Mouse (Mus musculus) hindbrain, embryonic 14.5 days (tissue): ENCODE data around the gene Tnfsf12. TPM values are rescaled to one million over a fixed set of nuclear protein-coding genes. Genes with fewer than 3 reads are reported as not detected.

Source experiments
- ATAC-seq: fragments of 200-750 bp; cut with Nextera tagmentation; 2 replicates; pipeline ENCODE4 v1.8.0; 2017; ENCODE audit warnings: moderate number of reproducible peaks, mild to moderate bottlenecking, moderate TSS enrichment, moderate library complexity; ENCODE audit not compliant: low FRiP score
- DNase-seq: peaks from one replicate; pipeline ENCODE4 v3.0.0-alpha.2; 2015; ENCODE audit warnings: low spot score
- H3K27ac ChIP-seq: fragments of 300-500 bp; sonication (generic); 2 replicates; pipeline ENCODE4 v1.5.1; 2014; ENCODE audit warnings: mild to moderate bottlenecking, moderate library complexity
- H3K27me3 ChIP-seq: fragments of 300-500 bp; sonication (generic); 2 replicates; pipeline ENCODE4 v1.6.1; 2014; ENCODE audit warnings: mild to moderate bottlenecking, low read length, mixed read lengths; ENCODE audit not compliant: control insufficient read depth, insufficient read depth
- H3K36me3 ChIP-seq: fragments of 300-500 bp; sonication (generic); replicated peaks from 2 replicates; pipeline ENCODE4 v1.6.1; 2014; ENCODE audit not compliant: control insufficient read depth, insufficient read depth
- H3K4me1 ChIP-seq: fragments of 300-500 bp; sonication (generic); replicated peaks from 2 replicates; pipeline ENCODE4 v1.6.1; 2014; ENCODE audit warnings: antibody characterized with exemption, low read length, mixed read lengths; ENCODE audit not compliant: control insufficient read depth, insufficient read depth
- H3K4me2 ChIP-seq: fragments of 300-500 bp; sonication (generic); replicated peaks from 2 replicates; pipeline ENCODE4 v1.6.1; 2014; ENCODE audit warnings: mild to moderate bottlenecking, moderate library complexity
- H3K4me3 ChIP-seq: fragments of 300-500 bp; sonication (generic); replicated peaks from 2 replicates; pipeline ENCODE4 v1.5.1; 2014; ENCODE audit warnings: mild to moderate bottlenecking, low read length
- H3K9ac ChIP-seq: fragments of 300-500 bp; sonication (generic); 2 replicates; pipeline ENCODE4 v1.6.1; 2014
- H3K9me3 ChIP-seq: fragments of 300-500 bp; sonication (generic); 2 replicates; pipeline ENCODE4 v1.6.1; 2016; ENCODE audit warnings: low read length; ENCODE audit not compliant: control insufficient read depth
- WGBS: fragments of 180-500 bp; shearing (Covaris S2); extraction: QIAGEN DNeasy Blood & Tissue Kit; methylation state at CpG from one replicate; pipeline ENCODE4 v1.1.7; 2014; 5-methylcytosine and 5-hydroxymethylcytosine counted together
- microRNA counts: library from miRNA; unstranded; fragments of <30 nt; microRNA quantifications from one replicate; lab custom pipeline; 2016
- microRNA-seq: library from miRNA; unstranded; fragments of <30 nt; microRNA quantifications from one replicate; pipeline ENCODE4, GENCODE M21; 2016
- polyA plus RNA-seq: library from polyadenylated mRNA; unstranded; fragments of >200 nt; fragmentation: Nextera tagmentation; extraction: Ambion mirVana; gene quantifications from 2 replicates; pipeline ENCODE4 v1.2.1, GENCODE M21; 2014

Gene Tnfsf12
- polyA plus RNA-seq, 1 experiment from 2014 or later = 4.2 TPM

GRCm38 (mm10) chr11:69653399-69653798 lies 42.2 kb downstream of the Tnfsf12 start:
- ATAC-seq = no peak
- 69% methylated on average over 5 of the region's 5 CpGs for WGBS
- Histone ChIP-seq H3K27me3 (no peaks in the 10 kb centered on the region), H3K36me3 (peaks cover 91% of the 10 kb centered on the region), H3K9ac (no peak overlapping the region), H3K9me3 (no peaks in the 10 kb centered on the region), H3K27ac (no peak overlapping the region), H3K4me2 (no peak overlapping the region), H3K4me1 (no peaks in the 10 kb centered on the region), H3K4me3 (no peak overlapping the region)
- no peak for DNase-seq

GRCm38 (mm10) chr11:69645860-69646259 lies 49.8 kb downstream of the Tnfsf12 start:
- no peak for DNase-seq
- no peaks in the 10 kb centered on the region for H3K27me3 ChIP-seq
- H3K27ac ChIP-seq = no peak overlapping the region
- no peak overlapping the region for H3K4me2 ChIP-seq
- H3K4me1 ChIP-seq = no peaks in the 10 kb centered on the region
- H3K4me3 ChIP-seq = no peak overlapping the region
- no peak overlapping the region for H3K9ac ChIP-seq
- WGBS = 97% methylated on average over 5 of the region's 5 CpGs
- no peaks in the 10 kb centered on the region for H3K9me3 ChIP-seq
- peaks cover 100% of the 10 kb centered on the region for H3K36me3 ChIP-seq
- ATAC-seq = no peak

MicroRNAs encoded within 50 kb of the gene (microRNA counts, 519-probe panel; counts per million panel counts)
- microRNA mmu-miR-1934 (lab: Ali Mortazavi, UCI) = not detected

Small RNA genes lying within 50 kb of the gene (microRNA-seq; reads per million reads assigned to microRNA genes)
- gene Mir1934 = 1.8 reads per million, percentile 5 among the genes with 10 or more reads in this experiment

Other genes with a start within 250 kb of the Tnfsf12 start
- 4.8 and 4.9 TPM in 2 replicates for gene Dnah2, start 146.7 kb downstream of the Tnfsf12 start, polyA plus RNA-seq
- gene Efnb3, start 135.6 kb downstream of the Tnfsf12 start, polyA plus RNA-seq = 39.9 and 40.8 TPM in 2 replicates
- 15.6 and 16.8 TPM in 2 replicates for gene Wrap53, start 115.6 kb downstream of the Tnfsf12 start, polyA plus RNA-seq
- 55.7 TPM in 2 replicates for gene Trp53, start 115.5 kb downstream of the Tnfsf12 start, polyA plus RNA-seq
- 72.1 and 94.2 TPM in 2 replicates for gene Atp1b2, start 89.9 kb downstream of the Tnfsf12 start, polyA plus RNA-seq
- not detected in 2 replicates for gene Shbg, start 77.9 kb downstream of the Tnfsf12 start, polyA plus RNA-seq
- gene Sat2, start 73.8 kb downstream of the Tnfsf12 start, polyA plus RNA-seq = 16.9 and 24.5 TPM in 2 replicates
- gene Fxr2, start 62.9 kb downstream of the Tnfsf12 start, polyA plus RNA-seq = 27.9 and 35.1 TPM in 2 replicates
- not detected in 2 replicates for gene Sox15, start 40.5 kb downstream of the Tnfsf12 start, polyA plus RNA-seq
- 47.4 and 63.7 TPM in 2 replicates for gene Mpdu1, start 33.2 kb downstream of the Tnfsf12 start, polyA plus RNA-seq
- gene Cd68, start 29.7 kb downstream of the Tnfsf12 start, polyA plus RNA-seq = 8.0 and 10.3 TPM in 2 replicates
- gene Eif4a1, start 23.4 kb downstream of the Tnfsf12 start, polyA plus RNA-seq = 559 and 579 TPM in 2 replicates
- gene Senp3, start 13.8 kb downstream of the Tnfsf12 start, polyA plus RNA-seq = 96.2 and 99.2 TPM in 2 replicates
- gene Tnfsf13, start 10.1 kb downstream of the Tnfsf12 start, polyA plus RNA-seq = 0.20 and 0.55 TPM in 2 replicates
- gene Tnfsfm13, start 249 bp upstream of the Tnfsf12 start, polyA plus RNA-seq = 1.1 and 2.6 TPM in 2 replicates
- gene Polr2a, start 62.8 kb upstream of the Tnfsf12 start, polyA plus RNA-seq = 24.3 and 26.9 TPM in 2 replicates
- gene Slc35g3, start 66.1 kb upstream of the Tnfsf12 start, polyA plus RNA-seq = 0.27 and 0.39 TPM in 2 replicates
- 4.6 TPM in 2 replicates for gene Zbtb4, start 70.1 kb upstream of the Tnfsf12 start, polyA plus RNA-seq
- gene Chrnb1, start 100.1 kb upstream of the Tnfsf12 start, polyA plus RNA-seq = 1.4 and 1.6 TPM in 2 replicates
- 4.3 TPM in 2 replicates for gene Fgf11, start 106.0 kb upstream of the Tnfsf12 start, polyA plus RNA-seq
- gene Tmem102, start 109.8 kb upstream of the Tnfsf12 start, polyA plus RNA-seq = 0.90 and 1.9 TPM in 2 replicates
- gene Gm39566, start 119.4 kb upstream of the Tnfsf12 start, polyA plus RNA-seq = not detected in 2 replicates
- not detected in 2 replicates for gene Spem2, start 122.6 kb upstream of the Tnfsf12 start, polyA plus RNA-seq
- gene Spem1, start 126.3 kb upstream of the Tnfsf12 start, polyA plus RNA-seq = 0.40 and 0.44 TPM in 2 replicates
- 22.3 and 24.7 TPM in 2 replicates for gene Nlgn2, start 141.9 kb upstream of the Tnfsf12 start, polyA plus RNA-seq
- 321 and 409 TPM in 2 replicates for gene Tmem256, start 142.7 kb upstream of the Tnfsf12 start, polyA plus RNA-seq
- gene Plscr3, start 150.5 kb upstream of the Tnfsf12 start, polyA plus RNA-seq = 39.3 and 39.8 TPM in 2 replicates
- not detected in 2 replicates for gene Tnk1, start 162.9 kb upstream of the Tnfsf12 start, polyA plus RNA-seq
- not detected in 2 replicates for gene Tmem95, start 182.2 kb upstream of the Tnfsf12 start, polyA plus RNA-seq
- gene Kctd11, start 185.6 kb upstream of the Tnfsf12 start, polyA plus RNA-seq = 2.2 and 2.3 TPM in 2 replicates
- 0.20 and 0.33 TPM in 2 replicates for gene Acap1, start 199.7 kb upstream of the Tnfsf12 start, polyA plus RNA-seq
- gene 2810408A11Rik, start 205.1 kb upstream of the Tnfsf12 start, polyA plus RNA-seq = 5.4 and 7.6 TPM in 2 replicates
- gene Neurl4, start 205.2 kb upstream of the Tnfsf12 start, polyA plus RNA-seq = 25.6 and 28.1 TPM in 2 replicates
- 50.4 and 56.5 TPM in 2 replicates for gene Gps2, start 218.0 kb upstream of the Tnfsf12 start, polyA plus RNA-seq
- gene Eif5a, start 226.1 kb upstream of the Tnfsf12 start, polyA plus RNA-seq = 1,061 and 1,077 TPM in 2 replicates
- gene Ybx2, start 239.9 kb upstream of the Tnfsf12 start, polyA plus RNA-seq = 7.1 and 7.3 TPM in 2 replicates